Mouse (Mus musculus) thymus, postnatal 25 days (tissue): ENCODE results near the gene Ccdc69.
"Not testable (repeated sequence)": the region's sequence is repeated elsewhere in the genome, so short reads cannot be mapped to it uniquely, and the experiment has no call there.

Source experiments
- DNase-seq: peaks from one replicate; pipeline ENCODE4 v3.0.0; 2022

Ccdc69 gene

DNA sequence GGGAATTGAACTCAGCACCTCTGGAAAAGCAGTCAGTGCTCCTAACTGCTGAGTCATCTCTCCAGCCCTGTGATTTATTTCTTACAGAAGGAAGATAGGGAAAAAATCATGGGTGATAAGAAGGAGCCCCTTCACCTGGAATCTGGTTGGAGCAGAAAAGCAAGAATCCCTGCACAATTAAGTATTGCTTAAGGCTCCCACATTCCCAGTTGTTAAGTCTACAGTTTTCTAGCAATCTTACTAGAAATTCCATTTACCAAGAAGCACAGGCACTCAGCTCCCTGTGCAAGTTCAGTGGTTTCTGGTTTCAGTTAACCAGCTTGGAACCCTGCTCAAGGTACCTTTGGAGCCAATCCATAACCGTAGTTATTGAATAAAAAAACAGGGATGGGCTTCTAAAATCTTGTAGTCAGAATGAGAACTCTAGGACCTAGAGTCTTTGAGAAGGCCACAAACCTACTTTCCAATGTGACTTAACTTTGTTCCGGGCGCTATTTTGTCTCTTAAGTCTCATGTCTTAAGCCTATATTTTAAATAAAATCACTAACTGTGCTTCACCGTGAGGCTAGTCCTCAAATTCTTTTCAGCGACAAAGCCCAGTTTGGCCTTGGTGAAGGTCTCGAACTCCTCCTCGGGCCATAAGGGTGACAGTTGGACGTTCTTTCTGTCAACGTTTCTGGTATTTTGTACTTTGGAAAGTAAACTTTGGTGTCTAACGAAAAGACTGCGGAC, 19.0 kb upstream of the Ccdc69 start:
- DNase-seq = no peak

GRCm38 (mm10) chr11:55096296-55096695, 18.4 kb upstream of the Ccdc69 start:
- not testable (repeated sequence) for DNase-seq

DNA sequence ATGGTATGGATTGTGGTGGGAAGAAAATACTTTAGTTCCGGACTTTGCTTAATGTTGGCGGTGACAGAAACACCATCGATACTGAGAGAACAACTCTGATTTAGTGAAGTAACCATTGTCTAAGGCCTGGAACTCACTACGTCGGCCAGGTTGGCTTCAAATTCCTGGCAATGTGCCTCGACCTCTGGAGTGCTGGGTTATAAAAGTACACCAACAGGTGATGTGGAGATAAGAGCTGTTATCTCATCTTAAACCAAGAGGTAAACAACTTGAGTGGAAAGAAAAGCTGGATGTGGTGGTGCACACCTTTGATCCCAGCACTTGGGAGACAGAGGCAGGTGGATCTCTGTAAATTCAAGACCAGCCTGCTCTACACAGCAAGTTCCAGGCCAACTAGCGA, 15.2 kb upstream of the Ccdc69 start:
- no peak for DNase-seq

DNA sequence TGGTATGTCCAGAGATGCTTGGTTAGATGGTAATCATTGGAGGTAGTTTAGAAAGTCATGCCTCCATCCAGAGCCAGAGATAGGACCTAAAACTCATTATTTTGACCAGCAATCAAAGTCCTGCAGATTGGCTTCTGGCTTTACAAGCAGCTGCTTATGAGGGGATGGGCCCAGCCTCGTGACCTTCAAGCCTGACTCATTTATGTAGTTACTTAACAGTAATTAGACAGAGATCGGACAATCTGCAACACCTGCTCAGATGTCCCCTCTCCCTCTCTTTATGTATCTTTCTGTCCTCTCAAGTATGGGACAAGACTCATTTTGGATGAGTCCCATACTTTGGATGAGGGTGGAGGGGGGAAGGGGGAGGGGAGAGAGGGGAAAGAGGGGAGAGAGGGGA, 12.0 kb upstream of the Ccdc69 start:
- no peak for DNase-seq

DNA sequence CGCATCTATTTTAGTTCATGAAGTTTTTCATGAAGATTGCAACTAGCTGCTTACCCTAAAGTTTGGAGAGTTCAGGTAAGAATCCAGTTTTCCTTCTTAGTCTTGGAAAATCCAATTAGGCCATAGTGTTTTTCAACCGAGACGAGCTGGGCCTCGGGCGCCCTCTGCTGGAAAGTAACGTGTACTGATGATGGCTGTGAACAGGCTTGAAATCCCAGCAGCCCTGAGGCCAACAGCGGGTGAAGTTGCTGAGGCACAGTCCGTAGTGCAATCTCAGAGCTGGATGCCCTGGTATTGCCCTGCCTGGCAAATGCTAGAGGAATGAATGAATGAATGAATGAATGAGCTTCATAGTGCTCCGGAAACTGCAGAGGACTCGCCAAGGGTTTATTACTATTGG, 9.1 kb upstream of the Ccdc69 start:
- peak; percentile 67 for DNase-seq

GRCm38 (mm10) chr11:55085396-55085795, 7.5 kb upstream of the Ccdc69 start:
- DNase-seq = no peak

GRCm38 (mm10) chr11:55084629-55085028, 6.7 kb upstream of the Ccdc69 start:
- no peak for DNase-seq

GRCm38 (mm10) chr11:55081206-55081605, 3.3 kb upstream of the Ccdc69 start:
- DNase-seq = no peak

DNA sequence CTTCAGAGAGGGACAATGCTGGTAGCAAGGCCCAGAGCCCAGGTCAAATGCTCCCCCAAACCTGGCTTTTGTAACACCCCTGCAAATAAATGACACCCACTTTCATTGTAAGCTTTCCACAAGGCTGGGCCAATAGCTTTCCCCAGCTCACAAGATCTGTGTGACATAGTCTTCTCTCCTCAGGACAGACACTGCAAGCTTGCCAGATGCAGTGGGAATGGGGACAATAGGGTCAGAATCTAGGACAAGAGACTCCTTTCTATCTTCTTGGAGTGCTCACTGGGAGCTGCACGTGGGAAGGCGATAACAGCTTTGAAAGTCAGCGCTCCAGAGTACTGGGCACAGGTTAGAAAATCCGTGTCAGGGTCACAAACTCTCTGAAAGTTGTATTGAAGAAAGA, 1.2 kb upstream of the Ccdc69 start:
- DNase-seq = no peak

- DNase-seq = peak; percentile 43
Measured at GRCm38 (mm10) chr11:55078502-55078901, 571 bp upstream of the Ccdc69 start.

DNA sequence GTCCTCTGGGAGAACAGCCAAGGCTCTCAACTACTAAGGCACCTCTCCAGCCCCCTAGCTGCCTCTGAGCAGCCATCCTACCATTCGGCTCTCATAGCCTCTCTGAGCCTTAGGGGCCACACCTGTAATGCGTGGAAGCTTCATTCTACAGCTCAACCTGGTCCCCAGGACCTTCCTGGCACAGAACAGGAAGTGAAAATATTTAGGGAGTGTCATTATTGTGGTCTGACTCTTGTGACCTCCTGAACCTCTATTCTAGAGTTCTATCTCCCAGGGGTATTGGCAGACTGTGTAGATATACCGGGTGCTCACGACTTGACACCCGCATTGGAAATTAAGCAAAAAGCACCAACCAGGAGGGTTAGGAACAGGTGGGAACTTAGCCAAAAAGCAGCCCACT, 1.7 kb downstream of the Ccdc69 start:
- no peak for DNase-seq

DNA sequence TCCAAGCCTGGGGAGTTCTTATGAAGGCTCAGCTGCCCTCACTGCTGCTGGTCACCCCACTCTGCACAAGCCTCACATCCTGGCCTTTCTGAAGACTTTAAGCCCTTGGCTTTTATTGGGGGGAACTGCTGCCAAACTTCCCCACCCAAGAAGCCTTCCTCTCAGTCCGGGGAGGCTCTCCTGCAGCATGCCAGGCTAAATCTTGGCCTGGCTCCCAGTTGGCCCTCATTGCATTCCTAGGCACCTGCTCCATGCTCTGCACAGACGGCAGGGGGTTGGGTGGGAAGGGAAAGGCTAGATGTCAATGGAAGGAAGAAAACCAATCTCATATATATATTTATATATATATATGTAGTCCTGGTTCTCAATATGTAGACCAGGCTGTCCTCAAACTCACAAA, 2.3 kb downstream of the Ccdc69 start:
- DNase-seq = no peak

DNA sequence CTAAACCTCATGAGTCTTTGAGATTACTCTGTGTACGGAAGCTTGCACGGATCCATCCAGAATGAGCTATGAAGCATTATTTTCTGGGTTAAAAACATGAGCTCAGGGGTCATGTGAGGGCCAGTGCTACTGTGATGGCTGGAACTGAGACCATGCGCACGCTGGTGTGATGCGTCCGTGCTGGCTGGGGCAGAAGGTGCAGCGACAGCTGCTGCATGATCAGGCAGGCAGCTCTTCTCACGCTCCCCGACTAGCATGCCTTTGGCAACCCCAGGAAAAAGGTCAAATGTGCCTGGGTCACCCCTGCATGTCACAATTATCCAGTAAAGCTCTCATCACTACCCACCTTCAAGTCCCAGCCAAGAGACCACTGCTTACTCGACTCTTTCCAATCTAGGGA, 4.7 kb downstream of the Ccdc69 start:
- peak; percentile 8 for DNase-seq

DNA sequence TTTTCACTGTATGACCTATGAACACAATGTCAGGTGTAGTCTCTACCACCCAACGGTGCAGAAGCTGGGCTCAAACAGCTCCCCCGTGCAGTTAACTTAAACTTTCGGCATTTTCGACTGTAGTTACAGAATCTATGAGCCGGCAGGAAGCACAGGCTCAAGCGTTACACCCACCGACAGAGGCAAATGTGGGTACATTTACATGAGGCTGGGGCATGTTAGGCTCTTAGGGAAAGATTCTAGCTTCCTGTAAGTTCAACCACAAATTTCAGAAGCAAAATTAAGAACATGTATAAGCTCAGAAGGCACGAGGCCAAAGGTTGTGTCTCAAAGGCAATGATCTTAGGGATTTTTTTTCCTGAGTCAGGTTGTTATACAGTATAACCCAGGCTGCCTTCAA, 5.5 kb downstream of the Ccdc69 start:
- DNase-seq = peak; percentile 56

- DNase-seq = no peak
Measured at GRCm38 (mm10) chr11:55071344-55071743, 6.6 kb downstream of the Ccdc69 start.

- peak; percentile 34 for DNase-seq
Measured at GRCm38 (mm10) chr11:55069023-55069422, 8.9 kb downstream of the Ccdc69 start.

GRCm38 (mm10) chr11:55066921-55067320, 11.0 kb downstream of the Ccdc69 start:
- DNase-seq = peak; percentile 10

DNA sequence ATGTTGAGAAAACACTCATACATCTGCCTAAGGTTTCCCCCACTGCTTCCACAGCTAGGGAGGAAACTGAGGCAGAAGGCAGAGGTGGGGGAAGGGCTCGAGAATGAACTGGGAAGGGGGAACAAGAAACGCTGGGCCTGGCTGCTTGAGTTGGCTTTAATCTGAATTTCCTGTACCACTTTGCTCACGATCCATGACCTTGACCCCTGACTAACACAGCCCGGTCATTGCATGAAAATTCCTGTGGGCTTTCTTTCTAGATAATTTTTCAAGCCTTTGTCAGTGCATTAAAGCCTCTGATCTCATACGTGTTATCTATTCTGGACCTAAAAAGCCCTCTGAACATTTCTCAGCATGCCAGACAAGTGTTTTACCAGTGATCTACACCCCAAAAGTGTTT, 15.1 kb downstream of the Ccdc69 start:
- DNase-seq = no peak

DNA sequence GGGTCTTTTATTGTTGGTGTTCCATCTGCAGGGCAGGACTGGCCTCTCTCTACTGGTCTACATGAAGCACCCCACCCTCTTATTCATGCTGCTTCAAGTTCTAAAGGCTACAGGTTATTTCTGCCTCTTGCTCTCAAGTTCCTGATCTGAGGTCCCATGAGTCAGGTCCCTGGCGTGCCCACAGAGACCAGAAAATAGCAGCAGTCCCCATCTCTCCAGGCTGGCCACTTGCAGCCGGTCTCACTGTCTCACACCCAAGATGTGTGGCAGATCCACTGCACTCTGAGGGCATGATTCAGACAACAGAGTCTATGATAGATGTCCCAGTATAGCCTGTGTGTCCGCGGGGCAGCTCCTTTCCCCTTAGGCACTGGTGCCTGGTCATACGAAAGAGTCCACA, 17.1 kb downstream of the Ccdc69 start:
- no peak for DNase-seq

DNA sequence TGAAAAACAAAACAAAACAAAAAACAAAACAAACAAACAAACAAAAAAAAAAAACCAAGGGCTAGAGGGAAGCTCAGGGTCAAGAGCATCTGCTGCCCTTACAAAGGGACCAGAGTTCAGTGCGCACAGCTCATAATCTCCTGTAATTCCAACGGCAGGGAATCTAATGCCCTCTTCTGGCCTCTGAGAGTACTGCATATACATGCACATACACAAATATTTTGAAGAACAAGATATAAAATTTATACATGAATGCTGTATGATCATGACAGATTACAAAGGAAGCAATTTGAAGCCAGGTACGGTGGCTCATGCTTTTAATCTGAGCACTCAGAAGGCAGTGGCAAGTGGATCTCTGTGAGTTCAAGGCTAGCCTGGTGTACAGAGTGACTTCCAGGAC, 20.4 kb downstream of the Ccdc69 start:
- DNase-seq = no peak

DNA sequence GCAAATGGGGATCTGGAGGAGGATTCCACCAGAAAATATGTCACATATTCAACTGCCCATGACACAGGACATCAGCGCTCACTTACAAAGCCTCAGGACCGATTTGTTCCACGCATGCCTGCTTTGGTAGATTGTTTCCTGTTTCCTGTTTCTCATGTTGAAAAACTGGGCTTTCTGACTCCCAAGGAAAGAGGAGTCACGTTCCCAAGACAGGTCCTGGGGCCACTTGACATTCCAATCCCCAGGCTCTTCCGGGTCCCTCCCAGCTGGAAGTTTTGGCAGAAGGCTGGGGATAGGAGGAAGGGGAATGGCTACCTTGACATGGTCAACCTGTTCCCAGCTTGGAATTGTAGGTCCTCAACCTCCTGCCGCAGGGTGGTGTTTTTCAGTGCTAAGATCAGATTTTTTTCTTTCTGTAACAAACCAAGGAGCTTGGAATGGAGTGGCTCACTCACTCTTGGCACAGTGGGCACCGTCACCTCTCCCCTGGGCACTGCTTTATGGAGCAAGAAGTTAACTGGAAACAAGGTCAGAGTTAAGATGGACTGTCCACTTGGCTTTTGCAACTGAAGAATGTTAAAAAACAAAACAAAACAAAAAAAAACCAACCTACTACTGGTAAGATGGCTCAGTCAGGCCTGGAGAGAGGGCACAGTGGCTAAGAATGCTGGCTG, 27.0 kb downstream of the Ccdc69 start:
- no peak for DNase-seq

DNA sequence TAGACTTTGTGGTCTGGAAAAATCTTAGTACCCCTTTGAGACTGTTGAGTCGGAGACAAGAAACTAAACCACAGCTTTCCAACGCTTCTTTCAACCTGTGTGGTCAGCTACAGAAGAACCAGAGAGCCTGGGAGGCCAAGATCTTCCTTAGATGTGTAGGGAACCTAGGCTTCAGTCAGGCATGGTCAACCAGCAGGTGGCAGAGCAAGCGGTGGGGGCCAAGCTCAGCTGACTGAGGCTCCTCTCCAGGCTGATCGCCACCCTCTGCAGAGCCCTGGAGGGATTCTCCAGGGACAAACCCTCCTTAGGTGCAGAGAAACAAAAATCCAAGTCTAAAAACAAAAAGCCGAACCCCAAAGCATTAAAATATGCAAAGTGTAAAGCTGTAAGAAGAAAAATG, 31.3 kb downstream of the Ccdc69 start:
- DNase-seq = peak; percentile 76

GRCm38 (mm10) chr11:55041348-55041747, 36.6 kb downstream of the Ccdc69 start:
- DNase-seq = peak; percentile 23

DNA sequence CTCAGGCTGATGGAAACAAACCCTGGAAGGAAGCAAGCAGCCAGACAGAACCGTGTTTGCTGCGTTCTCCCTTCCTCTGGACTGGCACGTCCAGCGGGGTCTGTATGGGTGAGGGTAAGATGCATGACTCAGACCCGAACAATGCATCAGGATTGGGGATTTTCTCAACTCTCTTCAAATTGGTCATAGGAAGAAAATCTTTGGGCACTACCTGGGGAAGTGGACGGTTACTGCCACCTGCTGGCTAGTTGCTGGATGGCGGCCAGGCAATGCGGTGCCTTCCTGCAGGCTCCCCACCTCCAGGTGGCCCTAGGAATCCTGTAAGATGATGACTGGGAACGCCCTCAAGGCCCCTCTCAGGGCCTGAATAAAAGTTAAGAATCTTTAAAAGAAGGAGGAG, 38.3 kb downstream of the Ccdc69 start:
- peak; percentile 86 for DNase-seq

DNA sequence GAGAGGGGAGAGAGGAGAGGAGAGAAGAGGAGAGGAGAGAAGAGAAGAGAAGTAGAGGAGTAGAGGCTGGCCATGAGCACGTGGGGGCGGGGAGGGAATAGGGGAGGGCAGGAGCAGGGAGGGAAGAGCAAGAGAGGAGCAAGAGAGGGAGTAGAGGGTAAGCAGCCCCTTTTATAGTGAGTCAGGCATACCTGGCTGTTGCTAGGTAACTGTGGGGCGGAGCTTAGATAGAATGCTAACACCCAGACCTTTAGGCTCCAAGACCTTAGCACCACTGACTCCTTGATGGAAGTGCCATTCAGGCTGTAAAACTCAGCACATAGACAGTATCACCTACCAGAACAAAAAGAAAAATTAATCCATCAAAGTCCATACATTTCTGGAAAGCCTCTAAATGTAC, 41.3 kb downstream of the Ccdc69 start:
- DNase-seq = no peak
